ENCODE assay signal across 8 mouse cellular contexts in genomic region chr9:107709697-107710483, GRCm38 (mm10). TPM values are rescaled to one million over a fixed set of nuclear protein-coding genes. Genes with fewer than 3 reads are reported as not detected.
DNase-seq lines count a peak whose midpoint lies in the region; ATAC-seq and TF ChIP-seq lines count a peak whose summit lies in the region.

TSS of gene Sema3f (minus strand) at chr9:107710475.

- peak within 1 kb of the TSS; percentile 88 for H3K4me2 ChIP-seq in hindbrain, embryonic 15.5 days

- TF ChIP-seq CTCF in gastrocnemius, adult 2 months (IDR thresholded peaks at IDR 0.05) = peak; percentile 62

- intact Hi-C loops in gastrocnemius, adult 2 months (cut with DNase I) = loop anchor here (2.0 kb wide), 1 partner anchor 29 kb away; no protein-coding TSS in a partner anchor

- H3K4me3 ChIP-seq in gastrocnemius, adult 2 months = peak within 1 kb of the TSS; percentile 88
- peak within 1 kb of the TSS; percentile 67 for H3K4me3 ChIP-seq in hindbrain, embryonic 15.5 days

- peaks cover 66% of the 10 kb centered on the region for H3K4me1 ChIP-seq in hindbrain, embryonic 15.5 days (replicated peaks)

- peak within 1 kb of the TSS; percentile 92 for H3K27ac ChIP-seq in gastrocnemius, adult 2 months
- H3K27ac ChIP-seq in hindbrain, embryonic 15.5 days (replicated peaks) = peak within 1 kb of the TSS; percentile 83

- H3K9ac ChIP-seq in hindbrain, embryonic 15.5 days = peak within 1 kb of the TSS; percentile 77

- H3K27me3 ChIP-seq in hindbrain, embryonic 15.5 days = no peaks in the 10 kb centered on the region

- no peaks in the 10 kb centered on the region for H3K9me3 ChIP-seq in hindbrain, embryonic 15.5 days

- peak; percentile 90 for DNase-seq in ZHBTc4 (ENCODE audit: low read depth, low spot score)
- DNase-seq in cerebellum, postnatal 25 days = peak; percentile 90 to 94
- DNase-seq in gastrocnemius, adult 2 months = peak; percentile 89
- peak in 1 of 2 experiments; percentile 54 for DNase-seq in left cerebral cortex, adult 8-10 months (ENCODE audit: low spot score in 2 of 2)
- peak; percentile 64 for DNase-seq in right cerebral cortex, postnatal 14 days
- peak; percentile 88 for DNase-seq in urinary bladder, postnatal 14 days (ENCODE audit: low spot score)

- ATAC-seq in hindbrain, embryonic 15.5 days (ENCODE audit: low FRiP score, low read depth) = peak; percentile 72
- peak; percentile 79 for ATAC-seq in megakaryocyte, adult 5-6 weeks (ENCODE audit: poor library complexity, severe bottlenecking)

- H3K36me3 ChIP-seq in hindbrain, embryonic 15.5 days = 0 out of 2 replicates have a peak, but pooled peaks cover 4% of the 10 kb centered on the region

- 1% methylated on average over 65 of the region's 86 CpGs for WGBS in hindbrain, embryonic 15.5 days

RNA-seq across cellular contexts. Expression of gene Sema3f, which starts in this region (rescaled TPM):
- total RNA-seq in gastrocnemius, adult 2 months (2021) = 1 to 10 TPM; 6.3 to 9.2 TPM
- 14.0 and 18.5 TPM in 2 replicates for polyA plus RNA-seq in hindbrain, embryonic 15.5 days (2015; fragmentation: Nextera tagmentation; extraction: Ambion mirVana)
- total RNA-seq in left cerebral cortex, adult 8-10 months (2022) = 10 to 100 TPM; 14.5 to 17.6 (median 16.0) TPM
- total RNA-seq in megakaryocyte, adult 5-6 weeks (2015) = not detected in 2 replicates
- not detected in 2 replicates for total RNA-seq in megakaryocyte, adult 5-6 weeks (2017)

Comparison
In these comparisons a context has a peak if more than half of its experiments do, and no peak if none do; other contexts are left out.
1. RNA of gene Sema3f (total RNA-seq): 14.5 to 17.6 TPM in left cerebral cortex, adult 8-10 months and 6.3 to 9.2 TPM in gastrocnemius, adult 2 months; not detected in megakaryocyte, adult 5-6 weeks; every median in the first group is over 4 times any median in the second.
2. Peak in ATAC-seq in megakaryocyte, adult 5-6 weeks; RNA of the gene not detected or under 1 TPM.